Mouse (Mus musculus) stomach, postnatal 0 days (tissue): ENCODE data around the gene Myrfl. TPM values are rescaled to one million over a fixed set of nuclear protein-coding genes. Genes with fewer than 3 reads are reported as not detected.

Experiments used
- ATAC-seq: fragments of 200-750 bp; cut with Nextera tagmentation; 2 replicates; pipeline ENCODE4 v1.8.0; 2017; ENCODE audit not compliant: low FRiP score, low TSS enrichment
- DNase-seq: peaks from one replicate; pipeline ENCODE4 v3.0.0-alpha.2; 2016; ENCODE audit warnings: low spot score
- H3K27ac ChIP-seq: fragments of 300-500 bp; sonication (generic); replicated peaks from 2 replicates; pipeline ENCODE4 v1.5.1; 2014; ENCODE audit warnings: mild to moderate bottlenecking, control low read depth
- H3K27me3 ChIP-seq: fragments of 300-500 bp; sonication (generic); 2 replicates; pipeline ENCODE4 v1.6.1; 2014; ENCODE audit warnings: low read length; ENCODE audit not compliant: control insufficient read depth, insufficient read depth
- H3K36me3 ChIP-seq: fragments of 300-500 bp; sonication (generic); 2 replicates; pipeline ENCODE4 v1.6.1; 2014; ENCODE audit warnings: low read length, mixed read lengths; ENCODE audit not compliant: control insufficient read depth, insufficient read depth
- H3K4me1 ChIP-seq: fragments of 300-500 bp; sonication (generic); replicated peaks from 2 replicates; pipeline ENCODE4 v1.6.1; 2014; ENCODE audit warnings: antibody characterized with exemption; ENCODE audit not compliant: control insufficient read depth, insufficient read depth
- H3K4me2 ChIP-seq: fragments of 300-500 bp; sonication (generic); replicated peaks from 2 replicates; pipeline ENCODE4 v1.6.1; 2014; ENCODE audit warnings: low read depth, mild to moderate bottlenecking, control low read depth, moderate library complexity
- H3K4me3 ChIP-seq: fragments of 300-500 bp; sonication (generic); 2 replicates; pipeline ENCODE4 v1.5.1; 2014; ENCODE audit warnings: low read depth, low read length, control low read depth
- H3K9ac ChIP-seq: fragments of 300-500 bp; sonication (generic); 2 replicates; pipeline ENCODE4 v1.6.1; 2014; ENCODE audit warnings: mild to moderate bottlenecking, low read length, control low read depth, mixed read lengths
- H3K9me3 ChIP-seq: fragments of 300-500 bp; sonication (generic); 2 replicates; pipeline ENCODE4 v1.6.1; 2016; ENCODE audit warnings: low read length; ENCODE audit not compliant: control insufficient read depth
- CTCF ChIP-seq: IDR thresholded peaks from 2 replicates; pipeline ENCODE4 v1.5.1; 2016; ENCODE audit warnings: antibody characterized with exemption, low read depth, mild to moderate bottlenecking, moderate library complexity
- EP300 ChIP-seq: optimal IDR thresholded peaks from 2 replicates; pipeline ENCODE3; 2016; ENCODE audit warnings: antibody characterized with exemption
- WGBS: fragments of 180-500 bp; shearing (Covaris S2); extraction: QIAGEN DNeasy Blood & Tissue Kit; methylation state at CpG from one replicate; pipeline ENCODE4 v1.1.7; 2014; 5-methylcytosine and 5-hydroxymethylcytosine counted together
- polyA plus RNA-seq: library from polyadenylated mRNA; unstranded; fragments of >200 nt; fragmentation: Nextera tagmentation; extraction: Ambion mirVana; gene quantifications from 2 replicates; pipeline ENCODE4 v1.2.1, GENCODE M21; 2015

Myrfl gene
- polyA plus RNA-seq, 1 experiment from 2014 or later, result 0.02 TPM

- Histone ChIP-seq H3K27ac (no peak overlapping the region), H3K9ac (no peak overlapping the region), H3K36me3 (no peaks in the 10 kb centered on the region), H3K4me1 (no peaks in the 10 kb centered on the region), H3K4me3 (no peak overlapping the region), H3K27me3 (no peaks in the 10 kb centered on the region), H3K4me2 (no peak overlapping the region), H3K9me3 (no peaks in the 10 kb centered on the region)
- no peak for TF ChIP-seq CTCF
- no peak for TF ChIP-seq EP300
- 52% methylated on average over 6 of the region's 6 CpGs for WGBS
- ATAC-seq (no peak), DNase-seq (no peak)
These were observed 130.2 kb downstream of the Myrfl start for GRCm38 (mm10) chr10:116766525-116766924.

- H3K4me1 ChIP-seq, result no peaks in the 10 kb centered on the region
- 45% methylated on average over 4 of the region's 4 CpGs for WGBS
- no peak for TF ChIP-seq CTCF
- no peak for TF ChIP-seq EP300
- no peaks in the 10 kb centered on the region for H3K36me3 ChIP-seq
- no peak overlapping the region for H3K27ac ChIP-seq
- no peak for DNase-seq
- no peak overlapping the region for H3K4me3 ChIP-seq
- H3K27me3 ChIP-seq, result no peaks in the 10 kb centered on the region
- H3K9ac ChIP-seq, result no peak overlapping the region
- H3K4me2 ChIP-seq, result no peak overlapping the region
- H3K9me3 ChIP-seq, result no peaks in the 10 kb centered on the region
- ATAC-seq, result no peak; the same call in 1 of the 2 replicates
These were observed 135.1 kb downstream of the Myrfl start for GRCm38 (mm10) chr10:116761476-116762068.

- H3K9ac ChIP-seq, result no peak overlapping the region
- 73% methylated on average over 14 of the region's 14 CpGs for WGBS
- H3K4me1 ChIP-seq, result no peaks in the 10 kb centered on the region
- no peaks in the 10 kb centered on the region for H3K9me3 ChIP-seq
- no peak overlapping the region for H3K27ac ChIP-seq
- no peaks in the 10 kb centered on the region for H3K27me3 ChIP-seq
- no peaks in the 10 kb centered on the region for H3K36me3 ChIP-seq
- no peak for ATAC-seq
- no peak for TF ChIP-seq EP300
- no peak for TF ChIP-seq CTCF
- H3K4me3 ChIP-seq, result no peak overlapping the region
- no peak for DNase-seq
- no peak overlapping the region for H3K4me2 ChIP-seq
These were observed 136.2 kb downstream of the Myrfl start for GRCm38 (mm10) chr10:116760561-116760960.

- Histone ChIP-seq H3K9ac (no peak overlapping the region), H3K4me3 (no peak overlapping the region), H3K4me2 (no peak overlapping the region), H3K27me3 (no peaks in the 10 kb centered on the region), H3K4me1 (no peaks in the 10 kb centered on the region), H3K9me3 (no peaks in the 10 kb centered on the region), H3K27ac (no peak overlapping the region), H3K36me3 (no peaks in the 10 kb centered on the region)
- no peak for TF ChIP-seq CTCF
- TF ChIP-seq EP300, result no peak
- 87% methylated on average over 4 of the region's 4 CpGs for whole genome bisulfite sequencing
- no peak for DNase-seq
- ATAC-seq, result no peak
These were observed 136.9 kb downstream of the Myrfl start for GRCm38 (mm10) chr10:116759816-116760215.

GRCm38 (mm10) chr10:116755881-116756581, 140.7 kb downstream of the Myrfl start:
- Histone ChIP-seq H3K36me3 (no peaks in the 10 kb centered on the region), H3K9ac (no peak overlapping the region), H3K9me3 (no peaks in the 10 kb centered on the region), H3K4me1 (no peaks in the 10 kb centered on the region), H3K4me3 (no peak overlapping the region), H3K27ac (no peak overlapping the region), H3K27me3 (no peaks in the 10 kb centered on the region), H3K4me2 (no peak overlapping the region)
- TF ChIP-seq CTCF (no peak), EP300 (no peak)
- ATAC-seq (no peak), DNase-seq (no peak)
- 53% methylated on average over 10 of the region's 10 CpGs for WGBS

- Histone ChIP-seq H3K36me3 (no peaks in the 10 kb centered on the region), H3K4me1 (no peaks in the 10 kb centered on the region), H3K9me3 (no peaks in the 10 kb centered on the region), H3K4me2 (no peak overlapping the region), H3K27me3 (no peaks in the 10 kb centered on the region), H3K4me3 (no peak overlapping the region), H3K27ac (no peak overlapping the region), H3K9ac (no peak overlapping the region)
- ATAC-seq (no peak), DNase-seq (no peak)
- no peak for TF ChIP-seq EP300
- TF ChIP-seq CTCF, result no peak
- 62% methylated on average over 11 of the region's 11 CpGs for WGBS
These were observed 141.8 kb downstream of the Myrfl start for GRCm38 (mm10) chr10:116754940-116755339.
